Mouse (Mus musculus) small intestine, adult 2 months (tissue): ENCODE data around the gene Phlda1.

Experiments
- CTCF ChIP-seq: fragments of 200-500 bp; IDR thresholded peaks from 2 replicates; pipeline ENCODE4 v1.5.1; 2012; ENCODE audit warnings: low read depth, mild to moderate bottlenecking, control low read depth, inconsistent platforms, low read length, moderate library complexity, mixed read lengths; ENCODE audit not compliant: insufficient replicate concordance, insufficient read length; ENCODE audit errors: extremely low read depth
- POLR2A ChIP-seq: fragments of 200-500 bp; IDR thresholded peaks from 2 replicates; pipeline ENCODE4 v1.6.1; 2012; ENCODE audit warnings: low read depth, mild to moderate bottlenecking, control low read depth, inconsistent platforms, low read length, moderate library complexity

DNA sequence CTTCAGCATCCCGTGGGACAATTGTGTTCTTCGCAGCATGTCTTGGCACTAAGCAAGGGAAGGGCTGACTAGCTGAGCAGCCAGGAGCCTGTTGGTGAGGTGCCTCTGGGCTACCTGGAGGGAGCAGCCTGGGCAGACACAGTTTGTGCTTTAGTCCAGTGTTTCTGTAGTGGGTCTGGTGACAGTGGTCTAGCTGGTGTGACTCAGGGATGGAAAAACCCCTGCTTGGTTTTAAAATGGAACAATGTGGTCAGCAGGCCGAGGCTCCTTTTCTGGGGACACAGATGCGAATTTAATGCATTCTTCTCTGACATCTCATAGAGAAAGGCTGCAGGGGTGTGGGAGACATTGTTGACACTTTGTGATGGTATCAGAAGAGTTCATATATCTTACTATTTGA, 16.1 kb downstream of the Phlda1 start:
- TF ChIP-seq POLR2A (no peak), CTCF (no peak)
